Mouse (Mus musculus) MEL (cell line): ENCODE data around the gene Selenow.

Experiments
- CTCF ChIP-seq, 3 experiments: IDR thresholded peaks in 2 of 3; conservative IDR thresholded peaks in 1 of 3; 2 replicates each; pipeline ENCODE4 v1.5.1; 2011 to 2012; ENCODE audit warnings: low read length in 3 of 3, low read depth in 2 of 3, mild to moderate bottlenecking in 2 of 3, improper control_type of control experiment in 1 of 3, inconsistent platforms in 1 of 3, mixed read lengths in 1 of 3, moderate library complexity in 1 of 3; ENCODE audit not compliant: control insufficient read depth in 1 of 3, insufficient read depth in 1 of 3, poor library complexity in 1 of 3, severe bottlenecking in 1 of 3
- ELF1 ChIP-seq: IDR thresholded peaks from 2 replicates; pipeline ENCODE4 v1.6.1; 2014; ENCODE audit warnings: low read depth, mild to moderate bottlenecking, inconsistent platforms, low read length, improper control_type of control experiment, moderate library complexity
- GATA1 ChIP-seq: IDR thresholded peaks from 2 replicates; pipeline ENCODE4 v1.6.1; 2011; ENCODE audit warnings: low read depth, low read length, improper control_type of control experiment
- MAFK ChIP-seq: IDR thresholded peaks from 2 replicates; pipeline ENCODE4 v1.6.1; 2011; ENCODE audit warnings: low read depth, mild to moderate bottlenecking, low read length, improper control_type of control experiment, borderline replicate concordance
- MXI1 ChIP-seq: IDR thresholded peaks from 2 replicates; pipeline ENCODE4 v1.6.1; 2011; ENCODE audit warnings: mild to moderate bottlenecking, low read depth, low read length, improper control_type of control experiment
- POLR2A ChIP-seq, 2 experiments: IDR thresholded peaks; 2 replicates each; pipeline ENCODE4 v1.6.1; 2011 to 2012; ENCODE audit warnings: low read length in 2 of 2, mild to moderate bottlenecking in 2 of 2, control low read depth in 1 of 2, improper control_type of control experiment in 1 of 2, low read depth in 1 of 2, moderate library complexity in 1 of 2; ENCODE audit not compliant: control insufficient read depth in 1 of 2, insufficient read depth in 1 of 2, poor library complexity in 1 of 2
- RCOR1 ChIP-seq: IDR thresholded peaks from 2 replicates; pipeline ENCODE4 v1.6.1; 2012; ENCODE audit warnings: low read depth, mild to moderate bottlenecking, inconsistent platforms, low read length, improper control_type of control experiment
- TBP ChIP-seq: IDR thresholded peaks from 2 replicates; pipeline ENCODE4 v1.8.0; 2011; ENCODE audit warnings: low read depth, low read length, improper control_type of control experiment
- TCF12 ChIP-seq: IDR thresholded peaks from 2 replicates; pipeline ENCODE4 v1.6.1; 2014; ENCODE audit warnings: low read depth, mild to moderate bottlenecking, inconsistent platforms, low read length, improper control_type of control experiment, moderate library complexity

- TF ChIP-seq GATA1 (peak; percentile 93), ELF1 (no peak), POLR2A (IDR thresholded peaks at IDR 0.05; ENCODE audit: control insufficient read depth in 1 of 2, insufficient read depth in 1 of 2, low read depth in 1 of 2, low read length in 2 of 2, poor library complexity in 1 of 2) (no peak), CTCF (IDR thresholded peaks at IDR 0.05 in 2 of 3, conservative IDR thresholded peaks at IDR 0.05 in 1 of 3; ENCODE audit: control insufficient read depth in 1 of 3, insufficient read depth in 1 of 3, low read depth in 2 of 3, low read length in 3 of 3, poor library complexity in 1 of 3, severe bottlenecking in 1 of 3) (no peak), TBP (0 out of 2 replicates have a peak, but pooled peaks have one; percentile 38), MAFK (peak; percentile 74; the same call in 1 of the 2 replicates), MXI1 (no peak), TCF12 (peak; percentile 85), RCOR1 (peak; percentile 91)
Measured at GRCm38 (mm10) chr7:15952416-15952815, 30.2 kb upstream of the Selenow start.
